Mouse (Mus musculus): ENCODE results near the gene Zfp558. TPM values are rescaled to one million over a fixed set of nuclear protein-coding genes. Genes with fewer than 3 reads are reported as not detected.

Gene Zfp558
- polyA plus RNA-seq (2014; fragmentation: Illumina TruSeq; extraction: RNeasy Lipid Tissue Mini Kit (QIAGEN cat#74804); ENCODE audit: low read depth, low replicate concordance) = 0.97 TPM

DNA sequence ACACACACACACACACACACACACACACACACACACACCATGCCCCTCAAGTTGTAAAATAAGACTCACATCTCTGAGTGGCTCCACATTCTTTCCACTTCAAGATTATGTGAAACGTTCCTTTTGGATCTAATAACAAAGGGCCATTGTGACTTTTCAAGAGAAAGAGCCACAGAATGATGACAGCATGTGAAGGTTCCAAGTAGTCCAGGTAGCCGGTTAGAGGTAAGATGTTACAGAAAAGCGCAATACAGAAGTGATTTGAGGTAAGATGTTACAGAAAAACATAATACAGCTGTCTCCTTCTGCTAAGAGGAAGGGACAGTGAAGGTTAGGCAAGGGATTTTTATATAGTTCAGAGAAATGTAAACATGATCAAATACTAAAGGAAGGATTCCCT, at the start of gene Zfp558, which contains the start of gene Mbd3l1:
Gene Zfp558 (minus strand): TSS at position 101 of the 400 bp plus-strand sequence.
Gene Mbd3l1 (plus strand): TSS at position 192 of the 400 bp plus-strand sequence.

DNA sequence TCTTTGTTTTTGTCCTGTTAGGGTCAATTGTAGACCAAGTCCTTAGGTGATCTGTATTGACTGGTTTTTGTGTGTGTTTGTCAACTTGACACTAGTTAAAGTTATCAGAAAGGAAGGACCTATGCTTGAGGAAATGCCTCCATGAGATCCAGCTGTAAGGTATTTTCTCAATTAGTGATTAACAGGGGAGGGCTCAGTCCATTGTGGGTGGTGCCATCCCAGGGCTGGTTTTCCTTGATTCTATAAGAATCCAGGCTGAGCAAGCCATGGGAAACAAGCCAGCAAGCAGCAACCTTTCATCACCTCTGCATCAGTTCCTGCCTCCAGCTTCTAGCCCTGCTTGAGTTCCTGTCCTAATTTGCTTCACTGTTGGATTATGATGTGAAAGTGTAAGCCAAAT, 47.7 kb downstream of the Zfp558 start, which contains the start of gene Mbd3l2:
Gene Mbd3l2 (plus strand): TSS at position 301 of the 400 bp plus-strand sequence.

Other genes starting within 250 kb of the Zfp558 start
- 38.4 TPM for gene Chordc1, start 186.1 kb downstream of the Zfp558 start, polyA plus RNA-seq (2014; fragmentation: Illumina TruSeq; extraction: RNeasy Lipid Tissue Mini Kit (QIAGEN cat#74804); ENCODE audit: low read depth, low replicate concordance)
- gene Naalad2, start 75.3 kb downstream of the Zfp558 start, polyA plus RNA-seq (2014; fragmentation: Illumina TruSeq; extraction: RNeasy Lipid Tissue Mini Kit (QIAGEN cat#74804); ENCODE audit: low read depth, low replicate concordance) = 10.5 TPM
- gene Ubtfl1, start 73.8 kb downstream of the Zfp558 start, polyA plus RNA-seq (2014; fragmentation: Illumina TruSeq; extraction: RNeasy Lipid Tissue Mini Kit (QIAGEN cat#74804); ENCODE audit: low read depth, low replicate concordance) = not detected
- not detected for gene Mbd3l2, start 47.6 kb downstream of the Zfp558 start, polyA plus RNA-seq (2014; fragmentation: Illumina TruSeq; extraction: RNeasy Lipid Tissue Mini Kit (QIAGEN cat#74804); ENCODE audit: low read depth, low replicate concordance)
- gene Mbd3l1, start 91 bp upstream of the Zfp558 start, polyA plus RNA-seq (2014; fragmentation: Illumina TruSeq; extraction: RNeasy Lipid Tissue Mini Kit (QIAGEN cat#74804); ENCODE audit: low read depth, low replicate concordance) = not detected
- gene Muc16, start 196.3 kb upstream of the Zfp558 start, polyA plus RNA-seq (2014; fragmentation: Illumina TruSeq; extraction: RNeasy Lipid Tissue Mini Kit (QIAGEN cat#74804); ENCODE audit: low read depth, low replicate concordance) = 6.5 TPM